Mouse (Mus musculus): ENCODE measurements around the gene Wfdc1.

The Wfdc1 gene

DNA sequence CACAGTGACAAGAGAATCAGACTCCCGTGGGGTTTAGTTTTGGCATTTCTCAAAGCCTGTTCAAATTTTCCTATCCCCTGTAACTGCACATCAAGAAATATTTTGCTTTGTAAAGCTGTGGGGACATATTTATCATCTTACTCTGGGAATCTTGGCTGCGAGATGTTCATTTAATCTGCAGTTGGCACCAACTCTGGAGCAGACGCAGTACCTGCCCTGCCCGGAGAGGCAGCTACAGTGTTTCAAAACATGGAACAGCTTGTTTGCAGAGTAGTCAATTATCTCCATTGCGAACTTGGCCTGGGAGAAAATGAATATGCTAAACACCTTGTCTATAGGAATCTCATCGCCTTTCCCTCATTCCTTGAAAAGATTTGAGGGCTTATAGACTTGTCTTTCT, 27.9 kb upstream of the Wfdc1 start:
- DNase-seq (ENCODE audit: low read depth, low spot score) = no peak

DNA sequence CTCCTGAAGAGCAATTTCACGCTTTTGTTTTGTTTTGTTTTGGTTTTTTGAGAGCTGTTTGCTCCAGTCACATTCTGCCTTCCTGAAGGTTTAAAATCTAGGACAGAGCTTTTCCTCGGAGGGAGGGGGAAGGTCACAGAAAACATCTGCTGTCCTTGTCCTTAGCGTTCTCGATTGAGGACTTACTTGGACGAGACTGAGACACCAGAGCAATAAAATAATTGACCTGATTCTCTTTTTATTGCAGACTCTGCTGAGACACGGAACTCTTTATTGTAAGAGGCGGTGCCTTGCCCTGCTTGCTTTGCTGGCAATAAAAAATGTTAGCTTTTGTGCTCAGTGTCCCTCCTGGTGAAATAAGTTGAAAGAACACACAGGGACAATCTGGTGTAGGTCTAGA, 26.4 kb upstream of the Wfdc1 start:
- no peak for DNase-seq (ENCODE audit: low read depth, low spot score)

DNA sequence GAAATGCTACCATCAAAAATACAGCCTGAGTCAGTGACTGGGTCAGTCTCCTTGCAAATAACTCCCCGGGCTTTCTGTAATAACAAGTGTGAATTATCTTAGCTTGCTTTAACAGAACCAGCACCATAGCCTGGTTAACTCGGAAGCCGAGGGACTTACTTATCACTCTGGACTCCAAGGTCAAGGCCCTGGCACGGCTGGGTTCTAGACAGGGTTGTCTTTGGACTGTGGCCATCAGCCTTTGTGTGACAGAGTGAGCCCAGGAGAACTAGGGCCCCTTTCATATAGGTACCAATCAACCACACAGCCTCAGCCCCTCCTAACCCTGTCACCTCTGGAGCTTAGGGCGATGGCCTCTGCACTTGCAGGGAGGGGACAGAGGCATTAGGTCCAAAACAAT, 25.1 kb upstream of the Wfdc1 start:
- no peak for DNase-seq (ENCODE audit: low read depth, low spot score)

DNA sequence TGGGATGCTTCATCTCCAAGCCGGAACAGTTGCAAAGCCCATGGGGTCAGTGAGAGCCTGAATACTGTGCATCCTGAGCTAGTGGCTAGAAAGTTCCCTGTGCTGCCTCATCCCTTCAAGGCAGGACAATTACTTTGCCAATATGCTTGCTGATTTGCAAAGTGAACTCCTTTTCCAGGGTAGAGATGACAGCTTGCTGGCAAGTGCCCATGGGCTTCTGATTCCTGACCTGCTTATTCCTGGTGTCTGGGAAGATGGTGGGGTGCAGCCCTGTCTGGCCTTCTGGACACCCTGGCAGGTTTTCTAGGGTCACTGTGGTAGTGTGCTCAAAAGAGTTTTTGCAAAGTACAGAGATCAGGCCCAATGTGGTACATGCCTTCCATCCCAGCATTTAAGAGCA, 23.2 kb upstream of the Wfdc1 start:
- no peak for DNase-seq (ENCODE audit: low read depth, low spot score)

DNA sequence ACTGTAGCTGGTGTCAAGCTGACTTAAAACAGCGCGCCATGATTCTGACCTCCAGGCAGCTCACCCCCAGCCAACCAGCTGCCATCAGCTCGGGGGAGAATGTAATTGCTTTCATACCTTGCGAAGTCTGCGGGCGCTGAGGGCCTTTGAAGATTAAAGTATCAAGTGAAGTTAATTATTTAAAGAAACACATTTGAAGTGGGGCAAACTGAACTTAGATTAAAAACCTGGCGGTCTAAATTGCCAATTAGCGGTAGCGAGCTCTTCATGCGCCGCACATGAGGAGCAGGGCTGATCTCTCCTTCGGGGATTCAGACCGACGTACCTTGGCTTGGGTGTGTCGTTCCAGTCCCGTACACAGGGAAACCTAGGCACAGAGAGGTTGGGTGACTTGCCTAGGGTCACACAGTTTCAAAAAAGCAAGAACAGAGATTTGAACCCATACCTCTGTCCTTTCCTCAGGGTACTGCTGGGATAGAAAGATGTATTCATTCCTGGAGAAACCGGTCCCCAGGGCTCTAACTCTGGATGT, 21.7 kb upstream of the Wfdc1 start:
- DNase-seq (ENCODE audit: low read depth, low spot score) = no peak

DNA sequence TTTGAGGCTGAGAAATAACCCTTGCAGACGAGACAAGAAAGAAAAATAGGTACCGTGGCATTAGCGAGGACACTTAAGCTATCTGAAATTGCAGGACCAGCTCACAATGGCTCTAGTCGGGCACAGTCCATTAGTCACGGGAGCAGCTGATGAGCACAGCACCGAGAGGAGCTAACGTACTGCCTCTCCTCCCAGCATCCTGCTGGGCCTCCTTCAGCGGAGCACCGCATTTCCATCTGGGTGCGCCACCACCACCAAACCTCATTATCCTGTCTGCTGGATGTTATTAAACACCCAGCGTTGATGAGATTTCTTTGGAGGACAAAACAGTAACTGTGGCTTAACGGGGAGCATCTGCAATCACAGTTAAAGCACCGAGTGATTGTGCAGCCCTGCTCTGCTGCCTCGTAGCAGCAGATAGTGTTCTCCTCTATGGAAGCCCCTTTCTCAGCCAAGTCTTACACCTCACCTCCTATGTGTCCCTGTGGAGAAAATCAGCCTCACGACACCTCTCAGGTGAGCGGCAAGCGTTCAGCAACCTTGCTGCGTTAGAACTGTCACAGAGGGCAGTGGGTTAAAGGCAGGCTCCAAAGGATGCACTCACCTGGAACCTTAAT, 21.1 kb upstream of the Wfdc1 start:
- no peak for DNase-seq (ENCODE audit: low read depth, low spot score)

DNA sequence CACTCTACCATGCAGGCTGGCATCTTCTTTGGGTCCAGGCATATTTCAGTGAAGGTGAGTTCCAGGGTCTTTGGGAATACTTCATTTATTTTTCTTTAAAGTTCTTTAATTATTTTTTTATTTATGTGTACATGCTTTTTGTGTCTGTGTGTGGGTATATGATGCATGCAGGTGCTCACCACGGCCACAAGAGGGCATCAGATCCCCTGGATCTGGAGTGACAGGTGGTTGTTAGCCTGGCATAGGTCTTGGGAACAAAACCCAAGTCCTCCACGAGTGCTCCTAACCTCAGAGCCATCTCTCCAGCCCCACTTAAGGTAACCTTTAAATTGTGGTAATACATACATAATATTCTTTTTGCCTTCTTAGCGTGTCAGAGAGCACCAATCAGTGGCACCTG, 20.0 kb upstream of the Wfdc1 start:
- DNase-seq (ENCODE audit: low read depth, low spot score) = no peak

DNA sequence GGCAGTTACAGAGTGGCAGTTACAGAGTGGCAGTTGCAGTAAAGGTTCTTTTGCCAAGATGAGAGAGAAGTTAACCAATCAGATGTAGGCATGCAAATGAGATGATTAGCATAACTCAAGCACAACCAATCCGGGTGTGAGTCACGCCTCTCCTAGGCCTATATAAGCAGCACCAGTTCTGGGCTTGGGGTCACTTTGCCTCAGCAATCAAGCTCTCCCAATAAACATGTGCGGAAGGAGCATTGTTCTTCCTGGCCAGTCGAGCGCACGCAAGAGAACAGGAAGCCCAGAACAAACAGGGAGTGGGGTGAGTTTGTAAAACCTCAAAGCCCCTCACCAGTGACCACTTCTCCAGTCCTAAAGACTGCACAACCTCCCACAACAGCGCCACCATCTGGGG, 19.3 kb upstream of the Wfdc1 start:
- no peak for DNase-seq (ENCODE audit: low read depth, low spot score)

DNA sequence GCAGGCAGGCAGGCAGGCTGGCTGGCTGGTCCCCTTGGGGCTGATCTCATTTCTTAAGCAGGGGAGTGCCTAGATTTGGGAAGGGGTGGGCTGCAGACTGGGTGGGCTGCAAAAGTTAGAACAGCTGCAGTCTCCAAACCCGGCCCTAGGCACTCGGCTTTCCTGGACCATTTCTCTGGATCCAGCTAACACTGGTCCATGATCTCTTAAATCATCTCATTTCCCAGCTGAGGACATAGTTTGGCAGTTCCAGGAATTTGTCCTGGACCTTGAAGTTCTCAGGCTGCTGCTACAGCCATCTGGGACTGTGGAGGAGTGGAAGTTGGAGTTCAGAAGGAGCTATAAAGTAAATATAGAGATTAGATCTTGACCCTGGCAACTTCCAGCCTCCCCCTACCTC, 14.8 kb upstream of the Wfdc1 start:
- DNase-seq (ENCODE audit: low read depth, low spot score) = no peak

DNA sequence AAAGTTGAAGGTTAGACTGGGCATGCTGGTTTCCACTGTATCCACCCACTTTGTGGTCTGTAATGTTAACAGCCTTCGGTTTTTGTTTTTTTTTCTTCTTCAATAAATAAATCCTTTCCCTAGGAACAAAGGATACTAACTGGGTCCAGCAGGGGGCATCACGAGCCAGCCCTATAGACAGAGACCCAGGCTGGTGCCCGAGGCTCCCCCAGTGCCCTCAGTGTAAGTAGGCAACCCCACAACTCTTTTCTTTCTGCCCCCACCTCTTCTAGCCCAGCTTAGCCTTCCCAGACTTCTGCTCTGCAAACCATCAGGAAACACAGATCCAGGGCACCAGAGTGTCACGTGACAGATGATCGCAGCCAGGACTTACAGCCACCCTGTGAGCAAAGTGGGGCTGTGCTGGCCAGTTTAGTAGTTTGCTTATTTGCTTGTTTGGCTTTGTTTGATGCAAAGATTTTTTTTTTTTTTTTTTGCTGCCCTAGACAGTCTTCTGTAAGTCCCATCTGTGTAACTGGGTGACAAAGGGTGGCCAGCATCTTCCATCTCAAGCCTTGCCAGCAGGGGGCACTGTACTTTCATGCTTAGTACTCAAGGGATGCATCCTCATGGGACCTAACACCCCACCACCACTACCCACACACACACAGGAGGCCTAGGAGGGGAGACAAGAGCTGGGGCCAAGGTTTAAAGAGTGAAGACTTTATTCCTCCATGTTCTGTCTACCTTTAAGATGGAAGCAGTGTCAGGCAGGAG, 9.3 kb upstream of the Wfdc1 start:
- peak; percentile 22 for DNase-seq (ENCODE audit: low read depth, low spot score)

DNA sequence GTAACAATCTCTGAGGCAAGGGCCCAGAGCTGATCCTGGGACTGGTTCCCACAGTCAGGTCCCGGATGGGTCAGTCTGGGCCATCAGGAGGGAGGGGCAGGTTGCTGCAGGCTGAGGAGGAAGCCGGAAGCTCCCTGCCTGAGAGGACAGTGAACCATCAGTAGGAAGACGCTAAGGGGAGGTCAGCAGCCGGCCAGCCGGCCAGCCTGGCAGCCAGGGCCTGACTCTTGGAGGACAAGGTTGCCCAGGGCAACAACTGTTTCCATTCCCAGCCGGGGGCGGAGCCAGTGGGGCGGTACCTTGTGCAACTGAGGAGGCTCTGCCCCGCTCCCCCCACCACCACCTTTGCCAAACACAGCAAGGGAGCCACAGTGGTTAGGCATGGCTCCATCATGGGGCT, 5.1 kb upstream of the Wfdc1 start:
- peak; percentile 4 for DNase-seq (ENCODE audit: low read depth, low spot score)

DNA sequence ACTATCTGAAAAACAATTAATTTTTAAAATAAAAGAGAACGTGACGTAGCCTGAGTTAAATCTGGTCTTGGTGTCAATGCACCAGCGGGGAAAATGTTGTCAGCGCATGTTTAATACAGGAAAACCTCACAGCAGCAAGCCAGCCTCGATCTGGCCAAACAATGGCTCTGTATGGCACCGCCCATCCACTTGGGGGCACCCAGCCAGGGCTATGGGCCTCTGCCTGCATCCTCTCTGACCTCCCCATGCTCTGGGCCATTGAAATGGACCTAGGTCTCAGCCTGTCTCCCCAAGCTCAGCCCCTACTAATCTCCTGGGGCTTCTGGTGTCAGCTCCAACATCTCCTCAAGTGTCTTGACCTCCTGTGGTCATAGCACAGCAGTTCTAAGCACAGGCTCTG, 4.3 kb upstream of the Wfdc1 start:
- DNase-seq (ENCODE audit: low read depth, low spot score) = no peak

DNA sequence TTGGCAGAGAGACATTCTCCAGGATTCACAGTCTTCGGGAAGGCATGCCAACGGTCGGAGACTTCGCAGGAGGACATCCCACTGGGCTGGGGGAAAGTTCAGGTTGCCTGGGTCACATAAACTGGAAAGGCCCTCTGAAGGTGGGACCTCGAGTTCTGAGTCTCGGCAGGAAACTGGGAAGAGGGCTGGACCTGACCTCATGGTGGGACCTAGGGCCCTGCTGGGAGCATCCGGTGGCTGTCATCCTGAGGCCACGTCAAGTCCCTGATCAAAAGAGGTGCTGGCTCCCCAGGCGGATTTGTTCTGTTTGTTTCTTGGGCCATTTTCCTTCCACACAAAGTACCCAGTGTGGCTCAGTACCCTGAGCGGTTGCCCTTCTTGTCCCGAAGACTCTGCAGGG, 2.7 kb upstream of the Wfdc1 start:
- no peak for DNase-seq (ENCODE audit: low read depth, low spot score)

DNA sequence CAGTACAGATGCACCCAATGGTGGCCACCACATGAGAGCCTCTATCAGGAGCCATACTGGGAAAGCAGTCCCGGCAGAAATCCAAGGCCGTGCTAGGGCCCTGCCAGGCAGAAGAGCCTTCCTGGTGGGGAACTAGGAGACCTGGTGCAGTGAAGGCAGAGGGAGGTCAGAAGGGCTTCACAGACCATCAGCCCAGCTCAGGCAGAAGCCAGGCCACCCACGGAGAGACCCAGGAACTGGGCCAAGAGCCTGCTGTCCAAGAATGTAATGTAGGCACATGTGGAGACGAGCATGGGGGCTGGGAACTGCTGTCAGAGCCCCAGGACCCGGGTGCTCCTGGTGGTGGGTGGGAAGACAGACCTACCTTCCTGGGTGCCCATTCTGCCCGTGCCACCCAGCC, 895 bp upstream of the Wfdc1 start:
- DNase-seq (ENCODE audit: low read depth, low spot score) = no peak

DNA sequence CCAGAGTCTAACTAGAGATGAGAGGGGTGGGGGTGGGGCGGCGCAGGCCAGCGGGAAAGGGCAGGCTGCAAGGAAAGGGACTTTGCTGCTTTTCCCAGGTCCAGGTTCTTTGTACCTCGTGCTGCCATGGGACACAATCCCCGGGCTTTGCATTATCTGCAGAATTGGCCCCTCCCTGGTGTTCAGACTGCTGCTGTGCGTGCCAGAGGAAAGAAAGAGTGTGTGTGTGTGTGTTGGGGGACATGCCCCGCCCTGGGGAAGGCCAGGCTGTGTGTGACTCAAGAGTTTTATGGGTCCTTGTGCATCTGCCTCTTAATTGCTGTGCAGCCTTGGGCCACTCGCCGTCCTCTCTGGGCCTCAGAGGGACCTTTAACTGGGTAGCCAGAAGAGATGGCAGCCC, 2.3 kb downstream of the Wfdc1 start:
- no peak for DNase-seq (ENCODE audit: low read depth, low spot score)

DNA sequence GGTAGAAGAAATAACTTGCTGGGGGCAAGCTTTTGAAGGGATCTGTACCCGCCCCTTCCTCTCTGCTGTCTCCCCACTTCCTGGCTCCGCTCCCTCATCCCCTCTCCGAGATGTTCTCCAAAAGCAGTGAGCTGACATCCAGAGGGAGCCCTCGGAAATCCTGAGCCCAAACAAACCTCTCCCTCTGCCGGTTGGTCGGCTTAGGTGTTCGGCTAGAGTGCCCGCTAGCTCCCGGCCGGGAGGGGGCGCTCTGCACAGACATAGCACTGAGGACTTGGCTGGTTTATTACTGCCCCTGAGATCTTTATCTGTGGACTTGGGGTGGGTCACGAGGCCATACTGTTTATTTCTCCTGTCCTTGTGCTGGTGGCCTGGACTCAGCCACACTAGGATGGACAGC, 3.1 kb downstream of the Wfdc1 start:
- no peak for DNase-seq (ENCODE audit: low read depth, low spot score)

DNA sequence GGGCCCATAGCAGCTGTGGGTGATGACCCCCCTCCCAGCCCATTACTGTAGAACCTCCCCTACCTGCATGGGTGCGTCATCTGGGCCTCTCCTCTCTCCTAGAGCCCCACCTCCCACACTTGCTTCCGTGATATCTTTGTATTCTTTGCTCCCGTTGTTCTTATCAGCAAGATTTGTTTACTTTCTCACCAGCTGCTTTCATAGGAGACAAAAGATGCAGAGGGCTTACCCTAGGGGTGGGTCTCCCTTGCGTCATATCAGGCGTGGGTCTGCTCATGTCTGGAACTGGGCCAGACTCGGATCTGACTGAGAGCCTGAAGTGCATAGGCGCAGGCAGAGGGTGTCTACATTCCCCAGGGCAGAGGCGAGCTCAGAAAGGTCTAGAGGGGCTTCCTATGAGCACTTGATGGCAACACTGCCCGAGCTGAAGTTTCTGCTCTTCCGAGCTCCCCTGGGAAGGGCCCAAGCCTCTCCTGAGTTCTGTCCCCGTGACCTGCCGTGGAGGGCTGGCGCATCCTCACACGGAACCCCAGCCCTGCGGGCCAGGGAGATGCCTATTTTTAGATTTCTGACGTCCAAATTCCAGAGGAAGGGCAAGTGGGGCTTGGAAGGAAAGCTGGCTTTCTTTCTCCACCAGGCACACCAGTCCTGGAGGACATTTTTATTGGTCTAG, 4.4 kb downstream of the Wfdc1 start:
- no peak for DNase-seq (ENCODE audit: low read depth, low spot score)

DNA sequence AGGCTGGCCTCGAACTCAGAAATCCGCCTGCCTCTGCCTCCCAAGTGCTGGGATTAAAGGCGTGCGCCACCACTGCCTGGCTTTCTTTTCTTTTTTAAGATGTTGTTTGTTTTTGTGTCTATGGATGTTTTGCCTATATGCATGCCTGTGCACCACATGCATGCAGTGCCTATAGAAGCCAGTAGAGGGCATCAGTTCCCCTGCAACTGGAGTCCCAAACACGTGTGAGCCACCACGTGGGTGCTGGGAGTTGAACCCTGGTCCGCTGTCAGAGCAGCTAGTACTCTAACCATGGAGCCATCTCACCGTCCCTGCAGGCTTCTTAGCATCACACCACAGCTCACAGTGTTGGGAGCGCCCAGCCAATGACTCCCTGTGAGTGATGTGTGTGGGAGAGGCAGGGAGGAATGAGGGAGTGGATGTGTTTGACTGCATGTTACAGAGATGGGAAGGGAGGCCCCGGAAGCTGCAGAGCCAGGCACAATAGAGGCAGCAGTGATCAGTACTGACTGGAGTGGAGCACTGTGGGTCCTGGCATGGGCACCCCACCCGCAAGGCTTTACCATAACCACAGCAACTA, 7.9 kb downstream of the Wfdc1 start:
- no peak for DNase-seq (ENCODE audit: low read depth, low spot score)

DNA sequence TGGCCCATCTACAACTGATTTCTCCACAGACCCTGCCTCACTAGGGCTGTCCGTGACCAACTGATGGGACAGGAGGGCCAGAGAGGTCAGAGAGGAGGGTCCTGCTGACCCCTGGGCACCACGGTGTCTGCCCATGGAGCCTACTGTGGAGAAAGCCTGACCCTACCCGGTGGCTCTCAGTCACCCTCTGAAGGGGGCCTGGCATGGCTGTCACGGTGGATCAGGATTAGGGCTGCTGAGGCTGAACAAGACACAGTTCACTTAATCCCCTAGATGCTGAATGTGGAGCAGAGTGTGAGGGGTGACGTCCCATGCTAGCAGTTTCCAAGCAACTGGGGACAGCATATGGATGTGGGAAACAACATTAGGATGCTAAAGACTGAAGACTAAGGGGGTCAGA, 9.3 kb downstream of the Wfdc1 start:
- no peak for DNase-seq (ENCODE audit: low read depth, low spot score)

DNA sequence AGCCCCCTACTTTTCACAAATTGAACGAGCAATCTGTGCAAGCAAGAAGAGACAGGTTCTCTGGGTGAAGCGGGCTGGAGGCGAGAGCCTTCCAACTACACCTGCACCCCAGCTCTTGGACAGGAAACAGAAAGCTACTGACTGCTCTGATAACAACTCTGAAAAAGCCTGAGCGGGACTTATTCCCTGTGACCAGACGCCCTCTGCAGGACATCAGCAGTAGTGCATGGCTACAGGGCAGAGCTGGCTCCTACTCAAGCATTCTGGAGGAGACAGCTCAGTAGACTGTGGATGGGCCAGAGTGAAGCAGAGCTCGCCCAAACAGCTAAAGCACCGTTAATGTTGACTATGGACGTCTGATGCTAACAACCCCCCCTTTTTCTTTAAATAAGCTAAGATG, 10.2 kb downstream of the Wfdc1 start:
- DNase-seq (ENCODE audit: low read depth, low spot score) = peak; percentile 87

DNA sequence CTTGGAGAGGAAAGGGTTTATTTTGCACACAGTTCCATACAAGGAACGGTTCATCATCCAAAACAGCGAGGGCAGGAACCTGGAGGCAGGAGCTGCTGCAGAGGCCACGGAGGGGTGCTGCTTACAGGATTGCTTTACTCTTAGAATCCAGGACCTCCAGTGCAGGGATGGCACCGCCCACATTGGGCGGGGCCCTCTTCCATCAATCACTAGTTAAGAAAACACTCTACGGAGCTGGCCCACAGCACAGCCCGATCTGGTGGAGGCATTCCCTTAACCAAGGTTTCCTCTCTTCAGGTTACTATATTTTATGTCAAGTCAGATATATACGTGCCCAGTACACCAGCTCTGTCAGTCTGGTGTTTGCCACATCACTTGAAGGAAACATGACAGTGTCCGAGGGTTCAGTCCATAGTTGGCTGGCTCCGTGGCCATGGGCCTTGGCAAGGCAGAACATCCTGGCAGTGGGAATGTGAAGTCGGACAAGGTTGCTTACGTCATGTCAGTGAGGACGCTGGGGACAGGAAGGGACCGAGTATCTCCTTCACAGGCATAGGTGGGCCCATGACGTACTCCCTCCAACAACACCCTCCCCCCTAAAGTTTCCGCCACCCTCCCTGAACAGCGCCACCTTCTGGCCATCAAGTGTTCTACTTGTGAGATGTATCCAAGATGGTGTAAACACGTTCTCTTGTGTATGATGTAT, 12.1 kb downstream of the Wfdc1 start:
- DNase-seq (ENCODE audit: low read depth, low spot score) = no peak

DNA sequence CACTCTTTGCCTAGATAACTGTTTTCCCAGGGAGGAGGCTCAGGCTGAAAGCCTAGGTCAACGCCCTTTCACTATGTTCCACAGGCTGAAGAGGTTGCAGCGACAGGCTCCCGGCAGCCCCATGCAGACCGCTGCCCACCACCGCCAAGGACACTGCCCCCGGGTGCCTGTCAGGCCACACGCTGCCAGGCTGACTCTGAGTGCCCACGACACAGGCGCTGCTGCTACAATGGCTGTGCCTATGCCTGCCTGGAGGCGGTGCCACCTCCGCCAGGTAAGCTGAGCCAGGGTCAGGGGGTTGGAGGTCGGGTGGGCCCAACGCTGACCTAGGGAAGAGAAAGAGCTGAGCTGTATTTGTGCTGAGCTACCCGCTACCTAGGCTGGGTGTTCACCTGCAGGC, 13.0 kb downstream of the Wfdc1 start:
- DNase-seq (ENCODE audit: low read depth, low spot score) = no peak

Measured in 3T3-L1 (cell line).